Mouse (Mus musculus) C2C12 (cell line): Measurements from ENCODE around the gene L2hgdh.

ENCODE experiments used
- CEBPB ChIP-seq: IDR thresholded peaks from one replicate; pipeline ENCODE4 v1.6.1; 2011; ENCODE audit warnings: low read depth, mild to moderate bottlenecking, control low read depth, moderate library complexity
- CTCF ChIP-seq: IDR thresholded peaks from one replicate; pipeline ENCODE4 v1.5.1; 2011; ENCODE audit not compliant: control insufficient read depth, insufficient read depth, insufficient read length
- MAX ChIP-seq: IDR thresholded peaks from one replicate; pipeline ENCODE4 v1.6.1; 2011; ENCODE audit warnings: mild to moderate bottlenecking, control low read depth
- MYOD1 ChIP-seq: IDR thresholded peaks from one replicate; pipeline ENCODE4 v1.6.1; 2011; ENCODE audit warnings: low read depth; ENCODE audit not compliant: control insufficient read depth, insufficient read length
- MYOG ChIP-seq: IDR thresholded peaks from one replicate; pipeline ENCODE4 v1.6.1; 2011; ENCODE audit not compliant: control insufficient read depth, insufficient read length; ENCODE audit errors: extremely low read depth
- USF1 ChIP-seq: IDR thresholded peaks from one replicate; pipeline ENCODE4 v1.6.1; 2011; ENCODE audit warnings: low read depth, mild to moderate bottlenecking, control low read depth, moderate library complexity

DNA sequence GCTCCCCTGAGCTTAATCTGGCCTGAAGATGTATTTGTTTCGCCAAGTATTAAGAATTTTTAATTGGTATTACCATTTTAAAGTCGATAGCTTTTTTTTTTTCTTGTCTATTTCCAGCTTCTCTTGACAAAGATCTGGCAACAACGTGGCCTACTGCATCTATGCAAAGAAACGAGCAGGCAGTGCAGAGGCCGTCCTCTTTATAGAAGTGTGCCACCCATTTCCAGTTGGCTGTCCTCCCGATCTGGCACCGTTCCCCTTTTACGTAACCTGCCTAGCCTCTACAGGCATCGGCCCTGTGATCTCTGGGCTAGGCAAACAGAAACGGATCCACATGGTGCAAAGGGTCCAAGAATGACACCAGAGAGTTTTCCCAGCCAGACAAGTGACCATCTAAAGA, 41.1 kb downstream of the L2hgdh start:
- no peak for TF ChIP-seq CTCF
- TF ChIP-seq USF1, result no peak
- peak; percentile 16 for TF ChIP-seq CEBPB
- no peak for TF ChIP-seq MYOG
- no peak for TF ChIP-seq MYOD1
- peak; percentile 82 for TF ChIP-seq MAX
